Mouse (Mus musculus) adrenal gland, postnatal 14 days (tissue): ENCODE data around the gene Rbfox1. TPM values are rescaled to one million over a fixed set of nuclear protein-coding genes. Genes with fewer than 3 reads are reported as not detected.

Experiments used
- DNase-seq: peaks from one replicate; pipeline ENCODE4 v3.0.0; 2021; ENCODE audit warnings: mixed read lengths
- total RNA-seq: library from RNA; stranded (reverse); gene quantifications from 2 replicates; pipeline ENCODE4 v1.2.3, GENCODE M21; 2021

Gene Rbfox1
- total RNA-seq, 1 experiment from 2014 or later: 2.3 TPM

GRCm38 (mm10) chr16:7241627-7242026 is 1356.5 kb downstream of the Rbfox1 start:
- DNase-seq: no peak

GRCm38 (mm10) chr16:7242501-7242900 is 1357.3 kb downstream of the Rbfox1 start:
- DNase-seq: no peak

GRCm38 (mm10) chr16:7244382-7244781 is 1359.2 kb downstream of the Rbfox1 start:
- no peak for DNase-seq

GRCm38 (mm10) chr16:7251696-7252095 is 1366.5 kb downstream of the Rbfox1 start:
- no peak for DNase-seq

GRCm38 (mm10) chr16:7257366-7257765 is 1372.2 kb downstream of the Rbfox1 start:
- no peak for DNase-seq

- DNase-seq: no peak
Observed at GRCm38 (mm10) chr16:7263261-7263660, 1378.1 kb downstream of the Rbfox1 start.

GRCm38 (mm10) chr16:7265715-7266114 is 1380.6 kb downstream of the Rbfox1 start:
- DNase-seq: no peak

GRCm38 (mm10) chr16:7275501-7275900 is 1390.3 kb downstream of the Rbfox1 start:
- no peak for DNase-seq

- DNase-seq: no peak
Observed at GRCm38 (mm10) chr16:7275901-7276300, 1390.7 kb downstream of the Rbfox1 start.

- DNase-seq: no peak
Observed at GRCm38 (mm10) chr16:7279544-7279943, 1394.4 kb downstream of the Rbfox1 start.

- DNase-seq: peak; percentile 4
Observed at GRCm38 (mm10) chr16:7282257-7282656, 1397.1 kb downstream of the Rbfox1 start.

GRCm38 (mm10) chr16:7292985-7293805 is 1408.0 kb downstream of the Rbfox1 start:
- no peak for DNase-seq

GRCm38 (mm10) chr16:7302416-7302815 is 1417.3 kb downstream of the Rbfox1 start:
- DNase-seq: no peak

GRCm38 (mm10) chr16:7329196-7329595 is 1444.0 kb downstream of the Rbfox1 start:
- DNase-seq: no peak

GRCm38 (mm10) chr16:7341186-7341585 is 1456.0 kb downstream of the Rbfox1 start:
- peak; percentile 7 for DNase-seq

GRCm38 (mm10) chr16:7345298-7345697 is 1460.1 kb downstream of the Rbfox1 start:
- DNase-seq: no peak

- no peak for DNase-seq
Observed at GRCm38 (mm10) chr16:7346001-7346625, 1461.0 kb downstream of the Rbfox1 start.

GRCm38 (mm10) chr16:7347522-7348165 is 1462.5 kb downstream of the Rbfox1 start:
- DNase-seq: no peak

- DNase-seq: no peak
Observed at GRCm38 (mm10) chr16:7352808-7353207, 1467.7 kb downstream of the Rbfox1 start.

GRCm38 (mm10) chr16:7354116-7354515 is 1469.0 kb downstream of the Rbfox1 start:
- no peak for DNase-seq

- no peak for DNase-seq
Observed at GRCm38 (mm10) chr16:7359043-7359442, 1473.9 kb downstream of the Rbfox1 start.

- no peak for DNase-seq
Observed at GRCm38 (mm10) chr16:7360706-7361105, 1475.6 kb downstream of the Rbfox1 start.

GRCm38 (mm10) chr16:7365878-7366277 is 1480.7 kb downstream of the Rbfox1 start:
- DNase-seq: no peak
